Mouse (Mus musculus) liver, postnatal 0 days (tissue): Measurements from ENCODE around the gene Vwa3b. TPM values are rescaled to one million over a fixed set of nuclear protein-coding genes. Genes with fewer than 3 reads are reported as not detected.

Source experiments
- ATAC-seq: fragments of 200-750 bp; cut with Nextera tagmentation; 2 replicates; pipeline ENCODE4 v1.8.0; 2017; ENCODE audit warnings: mild to moderate bottlenecking, moderate library complexity
- DNase-seq: peaks from one replicate; pipeline ENCODE4 v3.0.0-alpha.2; 2016
- H3K27ac ChIP-seq: fragments of 300-500 bp; sonication (generic); 2 replicates; pipeline ENCODE4 v1.5.1; 2014; ENCODE audit warnings: antibody characterized with exemption, moderate library complexity, mild to moderate bottlenecking, low read depth
- H3K27me3 ChIP-seq: fragments of 300-500 bp; sonication (generic); 2 replicates; pipeline ENCODE4 v1.6.1; 2014; ENCODE audit warnings: low read length, control low read depth, mixed read lengths; ENCODE audit not compliant: insufficient read depth
- H3K36me3 ChIP-seq: fragments of 300-500 bp; sonication (generic); replicated peaks from 2 replicates; pipeline ENCODE4 v1.6.1; 2014; ENCODE audit warnings: mild to moderate bottlenecking, control low read depth, low read length, moderate library complexity, mixed read lengths; ENCODE audit not compliant: insufficient read depth
- H3K4me1 ChIP-seq: fragments of 300-500 bp; sonication (generic); 2 replicates; pipeline ENCODE4 v1.6.1; 2014; ENCODE audit warnings: antibody characterized with exemption, mild to moderate bottlenecking, control low read depth; ENCODE audit not compliant: insufficient read depth
- H3K4me2 ChIP-seq: fragments of 300-500 bp; sonication (generic); 2 replicates; pipeline ENCODE4 v1.6.1; 2014; ENCODE audit warnings: low read depth, mild to moderate bottlenecking, low read length, moderate library complexity, mixed read lengths
- H3K4me3 ChIP-seq: fragments of 300-500 bp; sonication (generic); 2 replicates; pipeline ENCODE4 v1.5.1; 2014; ENCODE audit warnings: low read depth, low read length
- H3K9ac ChIP-seq: fragments of 300-500 bp; sonication (generic); replicated peaks from 2 replicates; pipeline ENCODE4 v1.6.1; 2014; ENCODE audit warnings: mild to moderate bottlenecking, moderate library complexity
- H3K9me3 ChIP-seq: fragments of 300-500 bp; sonication (generic); 2 replicates; pipeline ENCODE4 v1.6.1; 2016; ENCODE audit warnings: mild to moderate bottlenecking, control low read depth, low read length, mixed read lengths
- CTCF ChIP-seq: sonication (generic); IDR thresholded peaks from 2 replicates; pipeline ENCODE4 v1.5.1; 2016; ENCODE audit warnings: antibody characterized with exemption, low read depth
- EP300 ChIP-seq: IDR thresholded peaks from 2 replicates; pipeline ENCODE4 v1.6.1; 2016; ENCODE audit warnings: antibody characterized with exemption, low read depth, mild to moderate bottlenecking
- WGBS: fragments of 180-500 bp; shearing (Covaris S2); extraction: QIAGEN DNeasy Blood & Tissue Kit; methylation state at CpG from one replicate; pipeline ENCODE4 v1.1.7; 2014; ENCODE audit not compliant: insufficient replicate concordance; 5-methylcytosine and 5-hydroxymethylcytosine counted together
- polyA plus RNA-seq: library from polyadenylated mRNA; unstranded; fragments of >200 nt; fragmentation: Nextera tagmentation; extraction: Ambion mirVana; gene quantifications from 2 replicates; pipeline ENCODE4 v1.2.1, GENCODE M21; 2015

Gene Vwa3b
- polyA plus RNA-seq, 1 experiment from 2014 or later, result 1.1 TPM

- no peaks in the 10 kb centered on the region for H3K36me3 ChIP-seq
- no peak overlapping the region for H3K4me3 ChIP-seq
- H3K4me1 ChIP-seq, result peaks cover 8% of the 10 kb centered on the region
- H3K27ac ChIP-seq, result no peak overlapping the region
- no peak overlapping the region for H3K4me2 ChIP-seq
- 51% methylated on average over 2 of the region's 2 CpGs for WGBS
- TF ChIP-seq CTCF (no peak), EP300 (no peak)
- DNase-seq (no peak), ATAC-seq (no peak)
- H3K27me3 ChIP-seq, result no peaks in the 10 kb centered on the region
- no peak overlapping the region for H3K9ac ChIP-seq
- no peaks in the 10 kb centered on the region for H3K9me3 ChIP-seq
Measured at GRCm38 (mm10) chr1:37030693-37031092, 4.3 kb downstream of the Vwa3b start.

- H3K4me1 ChIP-seq, result no peaks in the 10 kb centered on the region
- DNase-seq, result no peak
- H3K36me3 ChIP-seq, result no peaks in the 10 kb centered on the region
- no peak overlapping the region for H3K9ac ChIP-seq
- no peaks in the 10 kb centered on the region for H3K27me3 ChIP-seq
- no peak overlapping the region for H3K27ac ChIP-seq
- H3K9me3 ChIP-seq, result no peaks in the 10 kb centered on the region
- H3K4me3 ChIP-seq, result no peak overlapping the region
- WGBS, result 86% methylated on average over 8 of the region's 8 CpGs
- TF ChIP-seq EP300 (no peak), CTCF (no peak)
- no peak overlapping the region for H3K4me2 ChIP-seq
- ATAC-seq, result no peak
Measured at GRCm38 (mm10) chr1:37035879-37036278, 9.5 kb downstream of the Vwa3b start.

GRCm38 (mm10) chr1:37041126-37041525, 14.7 kb downstream of the Vwa3b start:
- H3K27me3 ChIP-seq, result no peaks in the 10 kb centered on the region
- H3K4me3 ChIP-seq, result no peak overlapping the region
- WGBS, result 75% methylated on average over 7 of the region's 7 CpGs
- H3K4me1 ChIP-seq, result no peaks in the 10 kb centered on the region
- DNase-seq (peak; percentile 78), ATAC-seq (peak; percentile 100)
- no peaks in the 10 kb centered on the region for H3K9me3 ChIP-seq
- no peak for TF ChIP-seq CTCF
- TF ChIP-seq EP300, result peak; percentile 57; the same call in 1 of the 2 replicates
- no peak overlapping the region for H3K4me2 ChIP-seq
- H3K36me3 ChIP-seq, result no peaks in the 10 kb centered on the region
- peak overlapping the region; percentile 53 for H3K27ac ChIP-seq
- no peak overlapping the region for H3K9ac ChIP-seq

GRCm38 (mm10) chr1:37041856-37042255, 15.5 kb downstream of the Vwa3b start:
- no peak for DNase-seq
- ATAC-seq, result no peak
- no peaks in the 10 kb centered on the region for H3K9me3 ChIP-seq

GRCm38 (mm10) chr1:37042769-37043168, 16.4 kb downstream of the Vwa3b start:
- Histone ChIP-seq H3K27me3 (no peaks in the 10 kb centered on the region), H3K4me1 (no peaks in the 10 kb centered on the region), H3K4me2 (no peak overlapping the region), H3K4me3 (no peak overlapping the region), H3K9ac (no peak overlapping the region), H3K27ac (no peak overlapping the region), H3K36me3 (no peaks in the 10 kb centered on the region), H3K9me3 (no peaks in the 10 kb centered on the region)
- ATAC-seq (no peak), DNase-seq (no peak)
- 78% methylated on average over 8 of the region's 8 CpGs for WGBS
- TF ChIP-seq EP300, result no peak
- TF ChIP-seq CTCF, result no peak

More at GRCm38 (mm10) chr1:37041856-37042255, 15.5 kb downstream of the Vwa3b start:
- TF ChIP-seq EP300 (no peak), CTCF (no peak)
- H3K9ac ChIP-seq, result no peak overlapping the region
- H3K4me3 ChIP-seq, result no peak overlapping the region
- 73% methylated on average over 5 of the region's 5 CpGs for WGBS
- no peak overlapping the region for H3K4me2 ChIP-seq
- no peaks in the 10 kb centered on the region for H3K27me3 ChIP-seq
- no peak overlapping the region; the same call in 1 of the 2 replicates for H3K27ac ChIP-seq
- no peaks in the 10 kb centered on the region for H3K4me1 ChIP-seq
- no peaks in the 10 kb centered on the region for H3K36me3 ChIP-seq

- no peak overlapping the region for H3K4me3 ChIP-seq
- DNase-seq, result no peak
- no peaks in the 10 kb centered on the region for H3K36me3 ChIP-seq
- ATAC-seq, result no peak
- H3K27ac ChIP-seq, result no peak overlapping the region
- 84% methylated on average over 3 of the region's 3 CpGs for WGBS
- H3K4me1 ChIP-seq, result no peaks in the 10 kb centered on the region
- H3K4me2 ChIP-seq, result no peak overlapping the region
- no peak overlapping the region for H3K9ac ChIP-seq
- H3K27me3 ChIP-seq, result no peaks in the 10 kb centered on the region
- no peak for TF ChIP-seq CTCF
- no peak for TF ChIP-seq EP300
- H3K9me3 ChIP-seq, result no peaks in the 10 kb centered on the region
Measured at GRCm38 (mm10) chr1:37043196-37043595, 16.8 kb downstream of the Vwa3b start.

GRCm38 (mm10) chr1:37045472-37045871, 19.1 kb downstream of the Vwa3b start:
- ATAC-seq, result no peak
- 60% methylated on average over 5 of the region's 5 CpGs for WGBS

More at GRCm38 (mm10) chr1:37045472-37045871, 19.1 kb downstream of the Vwa3b start:
- H3K9ac ChIP-seq, result no peak overlapping the region
- H3K36me3 ChIP-seq, result no peaks in the 10 kb centered on the region
- DNase-seq, result no peak
- H3K27me3 ChIP-seq, result no peaks in the 10 kb centered on the region
- no peaks in the 10 kb centered on the region for H3K9me3 ChIP-seq
- TF ChIP-seq EP300 (no peak), CTCF (no peak)
- no peak overlapping the region for H3K27ac ChIP-seq
- no peak overlapping the region for H3K4me2 ChIP-seq
- H3K4me3 ChIP-seq, result no peak overlapping the region
- H3K4me1 ChIP-seq, result no peaks in the 10 kb centered on the region
